Mouse (Mus musculus) forebrain, embryonic 12.5 days (tissue): ENCODE measurements around the gene Astn2. TPM values are rescaled to one million over a fixed set of nuclear protein-coding genes. Genes with fewer than 3 reads are reported as not detected.

Experiments used
- ATAC-seq: fragments of 200-750 bp; cut with Nextera tagmentation; 2 replicates; pipeline ENCODE4 v1.8.0; 2017; ENCODE audit warnings: moderate TSS enrichment; ENCODE audit not compliant: low FRiP score
- H3K27ac ChIP-seq: fragments of 300-500 bp; sonication (generic); 2 replicates; pipeline ENCODE4 v1.5.1; 2016; ENCODE audit warnings: mild to moderate bottlenecking
- H3K27me3 ChIP-seq: fragments of 300-500 bp; sonication (generic); 2 replicates; pipeline ENCODE4 v1.6.1; 2016; ENCODE audit warnings: mild to moderate bottlenecking
- H3K36me3 ChIP-seq: fragments of 300-500 bp; sonication (generic); replicated peaks from 2 replicates; pipeline ENCODE4 v1.6.1; 2016; ENCODE audit warnings: mild to moderate bottlenecking
- H3K4me1 ChIP-seq: fragments of 300-500 bp; sonication (generic); 2 replicates; pipeline ENCODE4 v1.6.1; 2016
- H3K4me2 ChIP-seq: fragments of 300-500 bp; sonication (generic); 2 replicates; pipeline ENCODE4 v1.6.1; 2016; ENCODE audit warnings: mild to moderate bottlenecking, moderate library complexity
- H3K4me3 ChIP-seq: fragments of 300-500 bp; sonication (generic); replicated peaks from 2 replicates; pipeline ENCODE4 v1.5.1; 2016; ENCODE audit warnings: mild to moderate bottlenecking
- H3K9ac ChIP-seq: fragments of 300-500 bp; sonication (generic); 2 replicates; pipeline ENCODE4 v1.6.1; 2016; ENCODE audit warnings: mild to moderate bottlenecking
- H3K9me3 ChIP-seq: fragments of 300-500 bp; sonication (generic); 2 replicates; pipeline ENCODE4 v1.6.1; 2016
- WGBS: fragments of 180-500 bp; shearing (Covaris S2); methylation state at CpG from one replicate; pipeline ENCODE4 v1.1.7; 2016; 5-methylcytosine and 5-hydroxymethylcytosine counted together
- polyA plus RNA-seq: library from polyadenylated mRNA; unstranded; fragments of >200 nt; fragmentation: Nextera tagmentation; extraction: Ambion mirVana; gene quantifications from 2 replicates; pipeline ENCODE4 v1.2.1, GENCODE M21; 2016

The Astn2 gene
- polyA plus RNA-seq, 1 experiment from 2014 or later: 1.9 TPM

- Histone ChIP-seq H3K4me1 (peaks cover 2% of the 10 kb centered on the region), H3K27me3 (no peaks in the 10 kb centered on the region), H3K9ac (no peak overlapping the region), H3K4me2 (no peak overlapping the region), H3K27ac (no peak overlapping the region), H3K9me3 (no peaks in the 10 kb centered on the region), H3K36me3 (no peaks in the 10 kb centered on the region), H3K4me3 (no peak overlapping the region)
- ATAC-seq: no peak
- 76% methylated on average over 2 of the region's 2 CpGs for WGBS
These were observed 732.1 kb downstream of the Astn2 start for GRCm38 (mm10) chr4:65672294-65672693.

- 50% methylated on average over 6 of the region's 6 CpGs for WGBS
- Histone ChIP-seq H3K27me3 (no peaks in the 10 kb centered on the region), H3K4me3 (no peak overlapping the region), H3K4me1 (peaks cover 6% of the 10 kb centered on the region), H3K4me2 (no peak overlapping the region), H3K9me3 (no peaks in the 10 kb centered on the region), H3K27ac (no peak overlapping the region), H3K36me3 (no peaks in the 10 kb centered on the region), H3K9ac (no peak overlapping the region)
- no peak for ATAC-seq
These were observed 732.7 kb downstream of the Astn2 start for GRCm38 (mm10) chr4:65671585-65672184.

DNA sequence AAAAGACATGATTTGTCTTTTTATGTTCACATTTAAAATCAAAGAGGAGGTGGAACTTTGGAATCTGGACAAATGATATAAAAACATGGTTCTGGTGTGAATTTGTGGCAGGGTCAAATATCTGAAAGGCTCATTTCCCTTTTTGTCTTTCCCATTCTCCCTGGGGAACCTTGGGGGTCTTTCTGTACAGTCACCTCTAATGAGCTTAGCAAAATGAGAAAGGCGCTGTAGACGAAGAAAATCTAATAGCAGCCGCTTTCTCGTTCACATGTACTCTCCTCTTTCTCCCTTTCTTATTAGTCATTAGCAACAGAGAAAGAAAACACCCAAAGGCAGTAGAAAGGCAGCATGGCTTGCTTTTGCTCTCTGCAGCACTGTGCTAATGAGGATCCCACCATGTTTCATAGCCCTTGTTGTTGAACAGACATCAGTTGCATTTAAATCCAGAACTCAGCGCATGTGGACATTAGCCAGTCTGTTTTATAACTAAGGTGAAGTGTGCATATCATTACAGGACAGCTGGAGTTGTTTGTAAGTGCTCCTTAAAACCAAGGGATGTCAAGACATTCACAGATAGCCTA lies 737.3 kb downstream of the Astn2 start:
- 16% methylated on average over 5 of the region's 5 CpGs for WGBS
- Histone ChIP-seq H3K4me1 (peaks cover 17% of the 10 kb centered on the region), H3K4me2 (no peak overlapping the region), H3K9ac (no peak overlapping the region), H3K9me3 (no peaks in the 10 kb centered on the region), H3K36me3 (no peaks in the 10 kb centered on the region), H3K27me3 (0 out of 2 replicates have a peak, but pooled peaks cover 7% of the 10 kb centered on the region), H3K27ac (no peak overlapping the region), H3K4me3 (no peak overlapping the region)
- ATAC-seq: peak; percentile 53; the same call in 1 of the 2 replicates

DNA sequence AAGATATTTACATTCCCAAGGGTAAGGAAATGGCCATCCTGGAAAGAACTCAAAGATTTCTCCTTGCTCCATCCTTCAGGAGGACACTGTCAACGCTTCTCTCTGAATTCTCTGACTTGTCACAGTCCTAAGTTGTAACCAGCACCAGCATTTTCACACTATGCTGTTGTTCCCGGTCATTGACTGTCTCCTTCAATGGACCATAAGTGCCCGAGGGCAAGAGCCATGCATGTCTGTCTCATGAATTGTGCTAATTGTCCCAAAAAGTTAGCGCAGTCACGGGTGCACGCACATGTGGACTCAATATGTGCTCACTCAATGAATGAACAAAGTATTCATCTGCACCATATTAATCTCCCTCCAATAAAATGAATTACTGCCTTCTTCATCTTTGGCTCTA lies 741.2 kb downstream of the Astn2 start:
- Histone ChIP-seq H3K27me3 (0 out of 2 replicates have a peak, but pooled peaks cover 7% of the 10 kb centered on the region), H3K36me3 (no peaks in the 10 kb centered on the region), H3K9me3 (no peaks in the 10 kb centered on the region), H3K27ac (no peak overlapping the region), H3K4me3 (no peak overlapping the region), H3K4me2 (no peak overlapping the region), H3K4me1 (peaks cover 17% of the 10 kb centered on the region), H3K9ac (no peak overlapping the region)
- ATAC-seq: no peak
- WGBS: 73% methylated on average over 6 of the region's 6 CpGs

- peak; percentile 89 for ATAC-seq
- Histone ChIP-seq H3K9ac (no peak overlapping the region), H3K4me1 (0 out of 2 replicates have a peak, but pooled peaks cover 2% of the 10 kb centered on the region), H3K4me2 (no peak overlapping the region), H3K27me3 (peaks cover 11% of the 10 kb centered on the region; the same call in 1 of the 2 replicates), H3K4me3 (no peak overlapping the region), H3K36me3 (no peaks in the 10 kb centered on the region), H3K27ac (no peak overlapping the region), H3K9me3 (no peaks in the 10 kb centered on the region)
- WGBS: 0% methylated on average over 2 of the region's 2 CpGs
These were observed 749.7 kb downstream of the Astn2 start for GRCm38 (mm10) chr4:65654723-65655122.

DNA sequence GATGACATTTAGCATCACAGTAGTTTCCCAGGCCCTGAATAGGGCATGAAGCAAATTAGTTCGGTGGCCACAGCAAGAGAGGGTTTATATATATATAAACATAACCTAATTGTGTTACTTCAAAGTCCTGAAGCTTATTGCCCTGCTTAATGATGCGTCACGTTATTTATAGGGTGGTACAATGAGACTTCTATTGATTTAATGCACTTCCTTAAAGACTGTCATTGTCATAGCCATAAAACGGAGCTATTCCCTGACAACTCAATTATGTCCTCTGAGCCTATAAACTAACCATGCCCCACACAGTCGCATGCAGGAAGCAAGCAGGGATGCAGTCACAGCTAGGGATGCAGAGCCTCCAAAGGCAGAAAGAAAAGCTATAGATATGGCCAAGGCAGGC lies 761.8 kb downstream of the Astn2 start:
- no peaks in the 10 kb centered on the region for H3K9me3 ChIP-seq
- H3K4me3 ChIP-seq: no peak overlapping the region
- H3K36me3 ChIP-seq: no peaks in the 10 kb centered on the region
- H3K27me3 ChIP-seq: 0 out of 2 replicates have a peak, but pooled peaks cover 4% of the 10 kb centered on the region
- ATAC-seq: no peak
- no peak overlapping the region for H3K27ac ChIP-seq
- WGBS: 53% methylated on average over 5 of the region's 5 CpGs
- no peak overlapping the region for H3K9ac ChIP-seq
- no peak overlapping the region for H3K4me2 ChIP-seq
- H3K4me1 ChIP-seq: no peaks in the 10 kb centered on the region

GRCm38 (mm10) chr4:65638231-65638630 lies 766.2 kb downstream of the Astn2 start:
- Histone ChIP-seq H3K4me2 (no peak overlapping the region), H3K27me3 (0 out of 2 replicates have a peak, but pooled peaks cover 4% of the 10 kb centered on the region), H3K9ac (no peak overlapping the region), H3K27ac (no peak overlapping the region), H3K4me3 (no peak overlapping the region), H3K36me3 (no peaks in the 10 kb centered on the region), H3K4me1 (no peaks in the 10 kb centered on the region), H3K9me3 (no peaks in the 10 kb centered on the region)
- 82% methylated on average over 3 of the region's 3 CpGs for WGBS
- no peak for ATAC-seq

DNA sequence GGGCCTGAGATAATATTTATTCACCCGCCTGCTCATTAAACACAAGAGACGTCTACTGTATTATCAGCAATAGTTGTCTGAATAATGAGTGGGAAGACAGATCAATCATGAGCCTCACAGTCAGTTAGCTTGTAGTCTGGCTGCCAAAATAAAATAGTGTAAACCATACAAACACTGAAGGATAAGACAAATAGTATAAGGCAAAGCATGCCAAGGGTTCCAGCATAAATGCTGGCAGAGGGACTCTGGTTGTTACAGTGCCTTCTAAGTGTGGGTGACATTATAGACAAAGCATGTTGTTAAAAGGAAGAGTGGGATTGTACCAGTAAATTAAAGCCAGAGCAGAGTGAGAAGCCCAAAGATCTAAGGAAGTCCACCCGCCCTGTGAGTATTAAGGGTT lies 784.3 kb downstream of the Astn2 start:
- no peak overlapping the region for H3K4me3 ChIP-seq
- peaks cover 45% of the 10 kb centered on the region for H3K36me3 ChIP-seq
- no peaks in the 10 kb centered on the region for H3K27me3 ChIP-seq
- H3K4me2 ChIP-seq: no peak overlapping the region
- no peak overlapping the region for H3K9ac ChIP-seq
- H3K9me3 ChIP-seq: no peaks in the 10 kb centered on the region
- H3K4me1 ChIP-seq: no peaks in the 10 kb centered on the region
- no peak overlapping the region for H3K27ac ChIP-seq
- no peak for ATAC-seq
- 81% methylated on average over 3 of the region's 3 CpGs for WGBS

- Histone ChIP-seq H3K4me3 (no peak overlapping the region), H3K27ac (no peak overlapping the region), H3K27me3 (no peaks in the 10 kb centered on the region), H3K36me3 (peaks cover 52% of the 10 kb centered on the region), H3K4me1 (peaks cover 8% of the 10 kb centered on the region; the same call in 1 of the 2 replicates), H3K9ac (no peak overlapping the region), H3K4me2 (no peak overlapping the region), H3K9me3 (0 out of 2 replicates have a peak, but pooled peaks cover 4% of the 10 kb centered on the region)
- ATAC-seq: no peak
- WGBS: 97% methylated on average over 14 of the region's 14 CpGs
These were observed 791.3 kb downstream of the Astn2 start for GRCm38 (mm10) chr4:65613135-65613534.

- Histone ChIP-seq H3K27me3 (no peaks in the 10 kb centered on the region), H3K9me3 (0 out of 2 replicates have a peak, but pooled peaks cover 4% of the 10 kb centered on the region), H3K4me2 (no peak overlapping the region), H3K36me3 (peaks cover 32% of the 10 kb centered on the region), H3K9ac (no peak overlapping the region), H3K27ac (no peak overlapping the region), H3K4me3 (no peak overlapping the region), H3K4me1 (peaks cover 24% of the 10 kb centered on the region)
- WGBS: 77% methylated on average over 6 of the region's 6 CpGs
- ATAC-seq: no peak
These were observed 793.5 kb downstream of the Astn2 start for GRCm38 (mm10) chr4:65610896-65611295.

- H3K4me1 ChIP-seq: peaks cover 29% of the 10 kb centered on the region
- H3K9ac ChIP-seq: no peak overlapping the region
- H3K4me2 ChIP-seq: no peak overlapping the region
- H3K27me3 ChIP-seq: no peaks in the 10 kb centered on the region
- H3K4me3 ChIP-seq: no peak overlapping the region
- no peak for ATAC-seq
- 0 out of 2 replicates have a peak, but pooled peaks cover 4% of the 10 kb centered on the region for H3K9me3 ChIP-seq
- H3K36me3 ChIP-seq: peaks cover 26% of the 10 kb centered on the region
- 96% methylated on average over 5 of the region's 5 CpGs for WGBS
- H3K27ac ChIP-seq: no peak overlapping the region
These were observed 794.1 kb downstream of the Astn2 start for GRCm38 (mm10) chr4:65610329-65610728.

DNA sequence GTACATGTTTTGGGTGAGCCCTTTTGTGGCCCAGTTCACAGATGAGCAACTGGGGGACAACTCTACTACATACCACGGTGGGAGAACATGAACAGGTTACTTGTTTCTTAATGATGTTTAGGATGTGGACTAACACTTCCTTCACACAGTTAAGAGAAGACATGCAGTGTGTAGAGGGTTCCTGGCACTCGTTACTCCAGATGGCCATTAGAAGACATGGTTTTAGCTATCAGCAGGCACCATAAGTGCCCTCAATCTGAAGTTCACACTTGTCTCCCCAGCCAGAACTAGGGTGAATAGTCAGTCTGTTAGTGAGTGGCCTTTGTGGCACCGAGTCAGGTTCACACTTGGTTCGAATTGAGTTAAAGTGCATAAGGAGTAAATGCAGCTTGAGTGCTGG lies 796.3 kb downstream of the Astn2 start:
- Histone ChIP-seq H3K4me1 (peaks cover 33% of the 10 kb centered on the region), H3K4me2 (no peak overlapping the region), H3K9me3 (no peaks in the 10 kb centered on the region), H3K36me3 (peaks cover 4% of the 10 kb centered on the region), H3K4me3 (no peak overlapping the region), H3K27ac (no peak overlapping the region), H3K27me3 (no peaks in the 10 kb centered on the region), H3K9ac (no peak overlapping the region)
- WGBS: 94% methylated on average over 4 of the region's 4 CpGs
- ATAC-seq: no peak

GRCm38 (mm10) chr4:65607184-65607631 lies 797.2 kb downstream of the Astn2 start:
- Histone ChIP-seq H3K36me3 (no peaks in the 10 kb centered on the region), H3K27ac (no peak overlapping the region), H3K9ac (no peak overlapping the region), H3K4me2 (no peak overlapping the region), H3K4me3 (no peak overlapping the region), H3K27me3 (no peaks in the 10 kb centered on the region), H3K9me3 (no peaks in the 10 kb centered on the region), H3K4me1 (peaks cover 33% of the 10 kb centered on the region)
- no peak for ATAC-seq
- 88% methylated on average over 10 of the region's 10 CpGs for WGBS
